Mouse (Mus musculus) forebrain, embryonic 11.5 days (tissue): Measurements from ENCODE around the gene Taok3. TPM values are rescaled to one million over a fixed set of nuclear protein-coding genes. Genes with fewer than 3 reads are reported as not detected.

Source experiments
- ATAC-seq: fragments of 200-750 bp; cut with Nextera tagmentation; replicated peaks from 2 replicates; pipeline ENCODE4 v1.8.0; 2017; ENCODE audit warnings: moderate TSS enrichment; ENCODE audit not compliant: low FRiP score
- DNase-seq: peaks from one replicate; pipeline ENCODE4 v3.0.0-alpha.2; 2017; ENCODE audit warnings: low spot score
- H3K27ac ChIP-seq: fragments of 300-500 bp; sonication (generic); 2 replicates; pipeline ENCODE4 v1.5.1; 2014; ENCODE audit warnings: low read depth, low read length
- H3K27me3 ChIP-seq: fragments of 300-500 bp; sonication (generic); 2 replicates; pipeline ENCODE4 v1.6.1; 2014; ENCODE audit warnings: mild to moderate bottlenecking, low read length, mixed read lengths; ENCODE audit not compliant: control insufficient read depth, insufficient read depth
- H3K36me3 ChIP-seq: fragments of 300-500 bp; sonication (generic); 2 replicates; pipeline ENCODE4 v1.6.1; 2014; ENCODE audit warnings: mild to moderate bottlenecking, low read length, moderate library complexity, mixed read lengths; ENCODE audit not compliant: control insufficient read depth, insufficient read depth
- H3K4me1 ChIP-seq: fragments of 300-500 bp; sonication (generic); replicated peaks from 2 replicates; pipeline ENCODE4 v1.6.1; 2014; ENCODE audit warnings: low read length, mixed read lengths; ENCODE audit not compliant: control insufficient read depth, insufficient read depth
- H3K4me2 ChIP-seq: fragments of 300-500 bp; sonication (generic); 2 replicates; pipeline ENCODE4 v1.6.1; 2014; ENCODE audit warnings: low read depth, mild to moderate bottlenecking, low read length, moderate library complexity, mixed read lengths; ENCODE audit not compliant: severe bottlenecking
- H3K4me3 ChIP-seq: fragments of 300-500 bp; sonication (generic); 2 replicates; pipeline ENCODE4 v1.5.1; 2014; ENCODE audit warnings: low read depth, low read length
- H3K9ac ChIP-seq: fragments of 300-500 bp; sonication (generic); 2 replicates; pipeline ENCODE4 v1.6.1; 2014; ENCODE audit warnings: low read length
- H3K9me3 ChIP-seq: fragments of 300-500 bp; sonication (generic); 2 replicates; pipeline ENCODE4 v1.6.1; 2016; ENCODE audit warnings: low read length, mixed read lengths; ENCODE audit not compliant: control insufficient read depth
- WGBS: fragments of 180-500 bp; shearing (Covaris S2); extraction: QIAGEN DNeasy Blood & Tissue Kit; methylation state at CpG from one replicate; pipeline ENCODE4 v1.1.7; 2014; 5-methylcytosine and 5-hydroxymethylcytosine counted together
- polyA plus RNA-seq: library from polyadenylated mRNA; unstranded; fragments of >200 nt; fragmentation: Nextera tagmentation; extraction: Ambion mirVana; gene quantifications from 2 replicates; pipeline ENCODE4 v1.2.1, GENCODE M21; 2014

Gene Taok3
- polyA plus RNA-seq, 1 experiment from 2014 or later, result 16.9 TPM

GRCm38 (mm10) chr5:117153527-117154091 lies 33.7 kb downstream of the Taok3 start:
- 83% methylated on average over 15 of the region's 15 CpGs for WGBS
- no peak overlapping the region for H3K9ac ChIP-seq
- DNase-seq (no peak), ATAC-seq (no peak)
- H3K4me2 ChIP-seq, result no peak overlapping the region
- H3K4me1 ChIP-seq, result no peaks in the 10 kb centered on the region
- no peak overlapping the region for H3K27ac ChIP-seq
- no peaks in the 10 kb centered on the region for H3K36me3 ChIP-seq
- H3K9me3 ChIP-seq, result no peaks in the 10 kb centered on the region
- no peaks in the 10 kb centered on the region for H3K27me3 ChIP-seq
- H3K4me3 ChIP-seq, result no peak overlapping the region

- 74% methylated on average over 7 of the region's 7 CpGs for WGBS
- H3K27ac ChIP-seq, result no peak overlapping the region
- H3K4me1 ChIP-seq, result 0 out of 2 replicates have a peak, but pooled peaks cover 4% of the 10 kb centered on the region
- H3K9me3 ChIP-seq, result no peaks in the 10 kb centered on the region
- DNase-seq (no peak), ATAC-seq (no peak)
- H3K4me3 ChIP-seq, result no peak overlapping the region
- no peak overlapping the region for H3K9ac ChIP-seq
- H3K36me3 ChIP-seq, result no peaks in the 10 kb centered on the region
- H3K27me3 ChIP-seq, result no peaks in the 10 kb centered on the region
- no peak overlapping the region for H3K4me2 ChIP-seq
Measured at GRCm38 (mm10) chr5:117158335-117159018, 38.5 kb downstream of the Taok3 start.

- Histone ChIP-seq H3K4me1 (0 out of 2 replicates have a peak, but pooled peaks cover 4% of the 10 kb centered on the region), H3K4me2 (no peak overlapping the region), H3K4me3 (no peak overlapping the region), H3K36me3 (no peaks in the 10 kb centered on the region), H3K9ac (no peak overlapping the region), H3K9me3 (no peaks in the 10 kb centered on the region), H3K27ac (no peak overlapping the region), H3K27me3 (no peaks in the 10 kb centered on the region)
- ATAC-seq, result no peak
- 63% methylated on average over 8 of the region's 8 CpGs for WGBS
- DNase-seq, result no peak
Measured at GRCm38 (mm10) chr5:117159326-117159725, 39.4 kb downstream of the Taok3 start.

GRCm38 (mm10) chr5:117159805-117160291 lies 39.9 kb downstream of the Taok3 start:
- Histone ChIP-seq H3K9me3 (no peaks in the 10 kb centered on the region), H3K27ac (no peak overlapping the region), H3K9ac (no peak overlapping the region), H3K4me3 (no peak overlapping the region), H3K4me1 (0 out of 2 replicates have a peak, but pooled peaks cover 4% of the 10 kb centered on the region), H3K27me3 (no peaks in the 10 kb centered on the region), H3K4me2 (no peak overlapping the region), H3K36me3 (no peaks in the 10 kb centered on the region)
- ATAC-seq (no peak), DNase-seq (no peak)
- WGBS, result 59% methylated on average over 6 of the region's 6 CpGs

GRCm38 (mm10) chr5:117160499-117160898 lies 40.6 kb downstream of the Taok3 start:
- H3K27me3 ChIP-seq, result no peaks in the 10 kb centered on the region
- H3K9me3 ChIP-seq, result no peaks in the 10 kb centered on the region
- 0 out of 2 replicates have a peak, but pooled peaks cover 4% of the 10 kb centered on the region for H3K4me1 ChIP-seq
- H3K27ac ChIP-seq, result no peak overlapping the region
- WGBS, result 65% methylated on average over 10 of the region's 10 CpGs
- H3K9ac ChIP-seq, result no peak overlapping the region
- DNase-seq, result no peak
- no peaks in the 10 kb centered on the region for H3K36me3 ChIP-seq
- no peak overlapping the region for H3K4me3 ChIP-seq
- H3K4me2 ChIP-seq, result no peak overlapping the region
- no peak for ATAC-seq

- no peak for ATAC-seq
- H3K36me3 ChIP-seq, result no peaks in the 10 kb centered on the region
- no peak overlapping the region for H3K9ac ChIP-seq
- H3K4me1 ChIP-seq, result 0 out of 2 replicates have a peak, but pooled peaks cover 4% of the 10 kb centered on the region
- H3K4me2 ChIP-seq, result no peak overlapping the region
- 93% methylated on average over 13 of the region's 13 CpGs for WGBS
- no peaks in the 10 kb centered on the region for H3K27me3 ChIP-seq
- no peak for DNase-seq
- H3K4me3 ChIP-seq, result no peak overlapping the region
- no peaks in the 10 kb centered on the region for H3K9me3 ChIP-seq
- no peak overlapping the region for H3K27ac ChIP-seq
Measured at GRCm38 (mm10) chr5:117163790-117164189, 43.9 kb downstream of the Taok3 start.

- H3K4me2 ChIP-seq, result no peak overlapping the region
- no peak overlapping the region for H3K4me3 ChIP-seq
- 85% methylated on average over 5 of the region's 5 CpGs for WGBS
- DNase-seq (no peak), ATAC-seq (no peak)
- H3K9ac ChIP-seq, result no peak overlapping the region
- no peak overlapping the region for H3K27ac ChIP-seq
- H3K4me1 ChIP-seq, result 0 out of 2 replicates have a peak, but pooled peaks cover 3% of the 10 kb centered on the region
- no peaks in the 10 kb centered on the region for H3K27me3 ChIP-seq
- H3K36me3 ChIP-seq, result no peaks in the 10 kb centered on the region
- H3K9me3 ChIP-seq, result no peaks in the 10 kb centered on the region
Measured at GRCm38 (mm10) chr5:117164516-117164915, 44.6 kb downstream of the Taok3 start.

- Histone ChIP-seq H3K4me1 (0 out of 2 replicates have a peak, but pooled peaks cover 1% of the 10 kb centered on the region), H3K9ac (no peak overlapping the region), H3K9me3 (no peaks in the 10 kb centered on the region), H3K27ac (no peak overlapping the region), H3K4me3 (no peak overlapping the region), H3K36me3 (no peaks in the 10 kb centered on the region), H3K4me2 (no peak overlapping the region), H3K27me3 (no peaks in the 10 kb centered on the region)
- WGBS, result 84% methylated on average over 2 of the region's 2 CpGs
- DNase-seq, result no peak
- no peak for ATAC-seq
Measured at GRCm38 (mm10) chr5:117164923-117165322, 45.0 kb downstream of the Taok3 start.
